Mouse (Mus musculus) lung, adult 2 months (tissue): ENCODE data around the gene Cog4. TPM values are rescaled to one million over a fixed set of nuclear protein-coding genes. Genes with fewer than 3 reads are reported as not detected.
"Not testable (repeated sequence)": the region's sequence is repeated elsewhere in the genome, so short reads cannot be mapped to it uniquely, and the experiment has no call there.

Source experiments
- DNase-seq: peaks from one replicate; pipeline ENCODE4 v3.0.0; 2022
- H3K4me1 ChIP-seq: fragments of 200-500 bp; 2 replicates; pipeline ENCODE4 v1.6.1; 2011; ENCODE audit warnings: low read length; ENCODE audit not compliant: control insufficient read depth, insufficient read depth
- H3K4me3 ChIP-seq: fragments of 200-500 bp; replicated peaks from 2 replicates; pipeline ENCODE3; 2011; ENCODE audit warnings: low read depth, mild to moderate bottlenecking, control low read depth, low read length; ENCODE audit errors: extremely low read depth
- CTCF ChIP-seq: fragments of 200-500 bp; IDR thresholded peaks from 2 replicates; pipeline ENCODE4 v1.5.1; 2011; ENCODE audit warnings: mild to moderate bottlenecking, low read length, control low read depth; ENCODE audit not compliant: insufficient read depth
- POLR2A ChIP-seq: fragments of 200-500 bp; IDR thresholded peaks from 2 replicates; pipeline ENCODE4 v1.6.1; 2011; ENCODE audit warnings: low read depth, mild to moderate bottlenecking, control low read depth, low read length, borderline replicate concordance; ENCODE audit errors: extremely low read depth
- WGBS: fragments of 180-500 bp; shearing (Covaris S2); methylation state at CpG from one replicate; pipeline ENCODE4 v1.1.7; 2018; 5-methylcytosine and 5-hydroxymethylcytosine counted together
- polyA plus RNA-seq: library from polyadenylated mRNA; depleted of rRNA; stranded (reverse); fragments of >200 nt; gene quantifications from 2 replicates; pipeline ENCODE4 v1.2.3, GENCODE M21; 2012

Gene Cog4
- polyA plus RNA-seq, 1 experiment = 26.8 TPM

DNA sequence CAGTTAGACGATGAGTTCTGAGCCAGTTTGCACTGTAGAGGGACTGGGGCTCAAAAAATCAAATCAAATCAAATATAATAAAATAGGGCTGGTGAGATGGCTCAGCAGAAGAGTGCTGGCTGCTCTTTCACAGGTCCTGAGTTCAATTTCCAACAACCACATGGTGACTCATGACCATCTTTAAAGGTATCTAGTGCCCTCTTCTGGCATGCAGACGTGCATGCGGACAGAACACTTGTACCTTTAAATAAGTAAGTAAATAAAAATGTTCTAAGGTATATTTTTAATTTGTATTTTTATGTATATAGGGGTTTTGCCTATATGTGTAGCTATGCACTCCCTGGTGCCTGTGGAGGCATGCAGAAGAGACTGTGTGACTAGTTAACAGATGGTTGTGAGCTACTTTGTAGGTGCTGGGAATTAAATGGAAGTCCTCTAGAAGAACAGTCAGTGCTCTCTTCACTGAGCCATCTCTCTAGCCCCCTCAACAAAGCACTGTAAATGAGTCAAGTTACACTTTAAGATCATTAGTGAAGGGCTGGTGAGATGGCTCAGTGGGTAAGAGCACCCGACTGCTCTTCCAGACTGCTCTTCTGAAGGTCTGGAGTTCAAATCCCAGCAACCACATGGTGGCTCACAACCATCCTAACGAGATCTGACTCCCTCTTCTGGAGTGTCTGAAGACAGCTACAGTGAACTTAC, 10.5 kb downstream of the Cog4 start:
- DNase-seq = no peak
- no peak overlapping the region for H3K4me3 ChIP-seq
- H3K4me1 ChIP-seq = no peaks in the 10 kb centered on the region
- 76% methylated on average over 5 of the region's 5 CpGs for WGBS
- TF ChIP-seq CTCF = no peak
- no peak for TF ChIP-seq POLR2A

GRCm38 (mm10) chr8:110859651-110860501, 13.5 kb downstream of the Cog4 start:
- no peak for DNase-seq
- no peaks in the 10 kb centered on the region for H3K4me1 ChIP-seq
- H3K4me3 ChIP-seq = no peak overlapping the region
- WGBS = 69% methylated on average over 7 of the region's 7 CpGs
- TF ChIP-seq POLR2A (no peak), CTCF (peak; percentile 45)

DNA sequence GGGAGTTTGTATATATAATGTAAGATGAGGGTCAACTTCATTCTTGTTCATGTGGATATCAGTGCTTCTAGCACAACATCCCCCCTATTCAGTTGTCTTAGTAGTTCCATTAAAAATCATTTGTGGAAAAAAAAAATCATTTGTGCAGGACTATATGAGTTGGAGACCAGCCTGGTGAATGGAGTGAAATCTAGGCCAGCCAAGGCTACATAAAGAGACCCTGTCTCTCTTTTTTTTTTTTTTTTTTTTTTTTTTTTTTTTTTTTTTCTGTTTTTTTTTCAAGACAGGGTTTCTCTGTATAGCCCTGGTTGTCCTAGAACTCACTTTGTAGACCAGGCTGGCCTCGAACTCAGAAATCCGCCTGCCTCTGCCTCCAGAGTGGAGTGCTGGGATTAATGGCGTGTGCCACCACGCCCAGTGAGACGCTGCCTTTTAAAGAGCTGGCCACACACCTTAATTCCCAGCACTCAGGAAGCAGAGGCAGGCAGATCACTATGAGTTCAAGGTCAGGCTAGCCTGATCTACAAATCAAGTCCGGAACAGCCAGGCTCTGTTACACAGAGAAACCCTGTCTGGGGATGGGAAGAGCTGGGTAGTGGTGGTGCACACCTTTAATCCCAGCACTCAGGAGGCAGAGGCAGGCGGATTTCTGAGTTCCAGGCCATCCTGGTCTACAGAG, 15.1 kb downstream of the Cog4 start:
- not testable (repeated sequence) for H3K4me3 ChIP-seq, H3K4me1 ChIP-seq, DNase-seq
- 95% methylated on average over 7 of the region's 7 CpGs for WGBS

GRCm38 (mm10) chr8:110870501-110870900, 24.1 kb downstream of the Cog4 start:
- TF ChIP-seq POLR2A (no peak), CTCF (no peak)
- DNase-seq = no peak
- H3K4me1 ChIP-seq = no peaks in the 10 kb centered on the region
- WGBS = 99% methylated on average over 2 of the region's 2 CpGs
- H3K4me3 ChIP-seq = no peak overlapping the region

DNA sequence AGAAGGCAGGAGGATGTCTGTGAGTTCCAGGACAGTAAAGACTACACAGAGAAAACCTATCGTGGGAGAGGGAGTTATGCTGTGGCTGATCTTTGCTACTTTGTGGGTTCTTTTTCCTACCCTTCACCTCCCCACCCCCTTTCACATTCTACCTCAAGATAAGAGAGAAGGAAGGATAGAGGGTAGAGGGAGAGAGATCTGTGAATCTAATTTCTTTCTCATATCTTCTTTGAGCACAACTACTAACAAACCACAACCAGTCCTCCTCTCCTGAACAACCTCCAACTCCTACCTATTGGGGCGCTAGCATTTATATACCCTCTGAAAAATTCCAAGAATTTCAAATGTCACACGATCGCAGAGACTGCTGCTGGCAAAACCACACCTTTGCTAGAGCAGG, 31.5 kb downstream of the Cog4 start:
- H3K4me1 ChIP-seq = no peaks in the 10 kb centered on the region
- no peak overlapping the region for H3K4me3 ChIP-seq
- DNase-seq = no peak
- TF ChIP-seq POLR2A = no peak
- no peak for TF ChIP-seq CTCF
- WGBS = 79% methylated on average over 4 of the region's 4 CpGs

- WGBS = 94% methylated on average over 10 of the region's 10 CpGs
- no peaks in the 10 kb centered on the region for H3K4me1 ChIP-seq
- DNase-seq = no peak
- no peak overlapping the region for H3K4me3 ChIP-seq
- no peak for TF ChIP-seq POLR2A
- no peak for TF ChIP-seq CTCF
Measured at GRCm38 (mm10) chr8:110881741-110882310, 35.4 kb downstream of the Cog4 start.

- no peaks in the 10 kb centered on the region for H3K4me1 ChIP-seq
- DNase-seq = no peak
- TF ChIP-seq CTCF (no peak), POLR2A (no peak)
- no peak overlapping the region for H3K4me3 ChIP-seq
- 94% methylated on average over 18 of the region's 18 CpGs for WGBS
Measured at GRCm38 (mm10) chr8:110883824-110884223, 37.4 kb downstream of the Cog4 start.

DNA sequence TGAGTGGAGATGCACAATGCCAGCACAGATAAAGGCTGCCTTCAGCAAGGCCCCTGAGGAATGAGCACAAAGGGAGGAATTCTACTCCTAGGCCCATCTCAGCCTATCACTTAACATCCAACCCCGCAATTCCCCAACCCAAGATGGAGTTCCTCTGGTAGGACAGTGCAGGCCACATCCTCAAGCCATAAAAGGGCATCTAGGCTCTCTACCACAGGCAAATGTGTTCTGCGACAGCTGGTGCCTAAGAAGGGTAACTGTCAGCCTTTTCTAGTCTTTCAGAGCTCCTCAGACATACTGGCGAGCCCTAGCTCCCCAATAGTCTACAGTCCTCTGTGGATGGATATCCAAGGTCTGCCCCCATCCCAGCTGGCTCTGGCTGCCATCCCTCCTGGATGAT, 40.2 kb downstream of the Cog4 start:
- TF ChIP-seq POLR2A = no peak
- TF ChIP-seq CTCF = no peak
- 86% methylated on average over 3 of the region's 3 CpGs for WGBS
- no peak for DNase-seq
- Histone ChIP-seq H3K4me1 (no peaks in the 10 kb centered on the region), H3K4me3 (no peak overlapping the region)

GRCm38 (mm10) chr8:110887551-110887950, 41.2 kb downstream of the Cog4 start:
- no peak for TF ChIP-seq POLR2A
- TF ChIP-seq CTCF = no peak
- no peak overlapping the region for H3K4me3 ChIP-seq
- 87% methylated on average over 10 of the region's 10 CpGs for WGBS
- no peaks in the 10 kb centered on the region for H3K4me1 ChIP-seq
- DNase-seq = no peak
